Mouse (Mus musculus) liver, embryonic 14.5 days (tissue): ENCODE results near the gene Olfm2.

ENCODE experiments used
- CTCF ChIP-seq: IDR thresholded peaks from 2 replicates; pipeline ENCODE4 v1.5.1; 2016; ENCODE audit warnings: antibody characterized with exemption, low read depth, control low read depth
- EP300 ChIP-seq: IDR thresholded peaks from 2 replicates; pipeline ENCODE4 v1.6.1; 2016; ENCODE audit warnings: antibody characterized with exemption, low read depth

DNA sequence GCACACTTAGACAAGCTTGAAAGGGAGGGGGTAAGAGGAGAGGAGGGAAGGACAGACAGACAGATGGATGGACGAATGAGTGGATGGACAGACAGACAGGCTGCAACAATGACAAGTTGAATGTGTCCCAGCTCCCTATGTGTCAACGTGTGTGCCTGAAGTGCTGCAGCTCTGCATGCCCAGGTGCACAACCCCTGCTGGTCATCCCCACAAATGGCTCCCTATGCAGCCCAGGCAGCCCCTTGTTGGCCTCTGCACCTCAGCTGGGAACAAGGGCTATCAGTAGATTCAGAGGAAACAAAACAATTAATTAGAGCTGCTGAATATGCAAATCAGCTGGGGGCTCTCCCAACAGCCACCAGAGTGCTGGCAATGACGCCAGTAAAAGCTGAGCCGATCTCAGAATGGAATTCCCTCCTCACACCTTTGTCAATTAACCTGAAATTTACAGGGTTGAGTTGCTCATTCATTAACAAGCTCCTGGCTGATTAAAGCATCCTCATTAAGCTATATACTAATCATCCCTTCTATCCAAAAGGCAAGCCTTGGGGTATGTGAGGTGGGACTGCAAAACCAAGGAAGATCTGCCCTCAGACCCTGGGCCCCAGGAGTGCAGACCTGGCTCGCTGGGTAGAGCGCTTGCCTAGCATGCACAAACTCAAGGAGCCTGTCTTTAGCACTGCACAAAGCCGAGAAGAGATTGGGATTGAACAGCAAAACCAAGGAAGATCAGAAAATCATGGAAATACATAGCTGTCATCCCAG, 16.2 kb upstream of the Olfm2 start:
- TF ChIP-seq CTCF (no peak), EP300 (no peak)
